Mouse (Mus musculus) midbrain, embryonic 11.5 days (tissue): ENCODE measurements around the gene Antxr1. TPM values are rescaled to one million over a fixed set of nuclear protein-coding genes. Genes with fewer than 3 reads are reported as not detected.
"Not testable (repeated sequence)": the region's sequence is repeated elsewhere in the genome, so short reads cannot be mapped to it uniquely, and the experiment has no call there.

Experiments
- ATAC-seq: fragments of 200-750 bp; cut with Nextera tagmentation; 2 replicates; pipeline ENCODE4 v1.8.0; 2017; ENCODE audit warnings: moderate TSS enrichment, moderate library complexity; ENCODE audit not compliant: low FRiP score
- DNase-seq: peaks from one replicate; pipeline ENCODE4 v3.0.0; 2015; ENCODE audit warnings: low spot score; ENCODE audit errors: missing footprints
- H3K27ac ChIP-seq: fragments of 300-500 bp; sonication (generic); 2 replicates; pipeline ENCODE4 v1.5.1; 2014; ENCODE audit warnings: low read depth, low read length
- H3K27me3 ChIP-seq: fragments of 300-500 bp; sonication (generic); 2 replicates; pipeline ENCODE4 v1.6.1; 2014; ENCODE audit warnings: mild to moderate bottlenecking, low read length, moderate library complexity, mixed read lengths; ENCODE audit not compliant: control insufficient read depth, insufficient read depth
- H3K36me3 ChIP-seq: fragments of 300-500 bp; sonication (generic); 2 replicates; pipeline ENCODE4 v1.6.1; 2014; ENCODE audit warnings: mild to moderate bottlenecking, low read length, moderate library complexity, mixed read lengths; ENCODE audit not compliant: control insufficient read depth, insufficient read depth
- H3K4me1 ChIP-seq: fragments of 300-500 bp; sonication (generic); 2 replicates; pipeline ENCODE4 v1.6.1; 2014; ENCODE audit warnings: low read length; ENCODE audit not compliant: control insufficient read depth, insufficient read depth
- H3K4me2 ChIP-seq: fragments of 300-500 bp; sonication (generic); 2 replicates; pipeline ENCODE4 v1.6.1; 2014; ENCODE audit warnings: mild to moderate bottlenecking, moderate library complexity
- H3K4me3 ChIP-seq: fragments of 300-500 bp; sonication (generic); 2 replicates; pipeline ENCODE4 v1.5.1; 2014; ENCODE audit warnings: low read depth, low read length
- H3K9ac ChIP-seq: fragments of 300-500 bp; sonication (generic); 2 replicates; pipeline ENCODE4 v1.6.1; 2014; ENCODE audit warnings: low read length
- H3K9me3 ChIP-seq: fragments of 300-500 bp; sonication (generic); 2 replicates; pipeline ENCODE4 v1.6.1; 2016; ENCODE audit warnings: low read length; ENCODE audit not compliant: control insufficient read depth
- WGBS: fragments of 180-500 bp; shearing (Covaris S2); extraction: QIAGEN DNeasy Blood & Tissue Kit; methylation state at CpG from one replicate; pipeline ENCODE4 v1.1.7; 2014; 5-methylcytosine and 5-hydroxymethylcytosine counted together
- polyA plus RNA-seq: library from polyadenylated mRNA; unstranded; fragments of >200 nt; fragmentation: Nextera tagmentation; extraction: Ambion mirVana; gene quantifications from 2 replicates; pipeline ENCODE4 v1.2.1, GENCODE M21; 2014

Gene Antxr1
- polyA plus RNA-seq, 1 experiment from 2014 or later: 4.9 TPM

DNA sequence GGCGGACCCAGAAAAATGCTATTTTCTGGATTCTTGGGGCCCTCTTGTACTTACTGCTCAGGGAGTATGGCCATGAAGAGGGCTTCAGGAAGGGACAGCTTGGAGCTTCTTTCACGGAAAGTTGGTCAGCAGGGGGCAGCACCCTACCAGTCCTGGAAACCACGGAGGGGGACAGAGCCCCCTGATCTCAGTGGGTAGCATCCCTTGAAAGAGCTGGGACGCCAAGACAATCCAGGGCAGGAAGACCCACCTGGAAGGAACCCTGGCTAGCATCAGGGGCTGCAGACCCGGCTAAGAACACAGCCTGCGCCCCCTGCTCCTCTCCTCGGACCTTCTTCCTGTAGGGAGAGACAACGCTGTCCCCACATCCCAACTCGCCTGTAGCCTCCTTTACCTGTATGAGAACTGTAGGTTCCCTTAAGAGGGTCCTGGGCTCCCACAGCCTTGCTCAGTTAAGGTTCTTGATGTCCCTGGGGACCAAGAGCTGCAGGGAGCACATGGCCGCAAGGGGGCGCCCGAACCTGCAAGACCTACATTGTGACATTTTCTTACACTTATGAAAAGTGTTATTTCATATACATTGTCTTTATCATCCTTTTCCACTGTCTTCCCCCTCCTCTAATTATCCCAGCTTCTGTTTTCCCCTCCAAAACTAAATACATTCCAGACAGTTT, 234.2 kb downstream of the Antxr1 start:
- Histone ChIP-seq H3K4me1 (peaks cover 12% of the 10 kb centered on the region), H3K9ac (peak overlapping the region; percentile 22; the same call in 1 of the 2 replicates), H3K4me3 (0 out of 2 replicates have a peak overlapping the region, but pooled peaks have one; percentile 3), H3K27me3 (no peaks in the 10 kb centered on the region), H3K27ac (no peak overlapping the region), H3K4me2 (peak overlapping the region; percentile 34), H3K9me3 (no peaks in the 10 kb centered on the region), H3K36me3 (no peaks in the 10 kb centered on the region)
- WGBS: 11% methylated on average over 12 of the region's 12 CpGs
- peak; percentile 99 for DNase-seq
- ATAC-seq: peak; percentile 70; the same call in 1 of the 2 replicates

DNA sequence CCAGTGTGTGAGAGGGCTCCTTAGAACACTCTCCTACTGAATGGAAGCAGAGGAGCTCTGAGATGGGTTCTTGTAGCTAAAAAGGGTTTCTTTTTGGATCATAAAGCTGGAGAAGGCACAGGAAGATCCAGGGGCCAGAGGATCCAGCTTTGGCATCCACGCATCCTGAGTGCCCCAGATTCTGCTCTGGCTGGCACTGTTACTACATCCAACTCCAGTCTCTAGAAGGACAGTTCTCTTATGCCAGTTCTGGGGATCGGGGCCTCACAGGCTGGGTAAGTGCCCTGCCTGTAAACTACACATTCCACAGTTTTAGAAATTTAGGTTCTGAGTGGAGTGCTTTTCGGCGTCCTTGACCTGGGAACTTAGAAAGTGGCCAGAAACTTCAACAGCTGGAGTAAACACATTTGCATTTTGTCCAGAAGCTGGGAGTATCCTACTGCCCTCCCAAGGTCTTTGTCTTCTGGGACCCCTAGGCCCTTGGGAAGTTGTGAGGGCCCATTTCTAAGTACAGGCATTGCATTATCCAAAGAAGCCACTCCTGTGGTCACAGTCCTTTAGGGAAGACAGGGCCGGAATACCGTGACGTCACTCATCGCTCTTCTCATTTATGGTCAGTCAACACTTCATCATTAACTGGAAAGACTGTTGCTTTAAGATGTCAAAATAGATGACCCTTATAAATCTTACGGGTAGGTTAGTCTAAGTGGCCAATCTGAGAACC, 235.2 kb downstream of the Antxr1 start:
- DNase-seq (peak; percentile 73), ATAC-seq (no peak)
- H3K36me3 ChIP-seq: no peaks in the 10 kb centered on the region
- WGBS: 94% methylated on average over 9 of the region's 9 CpGs
- no peak overlapping the region for H3K4me3 ChIP-seq
- H3K9ac ChIP-seq: no peak overlapping the region
- peaks cover 12% of the 10 kb centered on the region for H3K4me1 ChIP-seq
- no peak overlapping the region for H3K4me2 ChIP-seq
- H3K27ac ChIP-seq: no peak overlapping the region
- H3K9me3 ChIP-seq: no peaks in the 10 kb centered on the region
- no peaks in the 10 kb centered on the region for H3K27me3 ChIP-seq

DNA sequence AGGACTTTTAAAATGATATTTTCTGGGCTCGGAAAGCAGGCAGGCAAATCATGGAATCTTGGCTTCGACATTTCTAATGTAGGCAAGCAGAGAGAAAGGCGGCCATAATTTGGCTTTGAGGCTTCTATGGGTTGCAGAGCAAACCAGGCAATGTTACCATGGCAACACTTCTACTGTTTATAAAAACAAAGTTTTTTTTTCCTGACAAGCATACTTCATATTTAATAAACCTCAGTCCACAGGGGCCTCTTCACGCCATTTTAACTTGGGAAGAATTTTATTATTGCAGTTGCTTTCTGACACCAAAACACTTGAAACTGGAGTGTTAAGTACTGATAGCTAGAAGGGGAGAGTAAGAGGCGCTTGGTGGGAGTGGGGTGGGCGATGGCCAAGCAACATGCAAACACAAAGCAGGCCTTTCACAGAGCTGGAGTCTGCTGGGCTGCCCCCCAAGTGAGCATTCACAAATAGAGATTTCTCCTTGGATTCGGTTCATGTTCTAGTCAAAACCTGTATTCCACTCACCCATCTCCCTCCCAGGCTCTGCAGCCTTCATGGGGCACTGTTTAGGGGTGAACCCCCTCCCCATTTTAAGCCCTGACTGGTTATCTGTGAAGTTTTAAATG, 235.8 kb downstream of the Antxr1 start:
- no peak for ATAC-seq
- no peak overlapping the region for H3K4me3 ChIP-seq
- no peak overlapping the region for H3K4me2 ChIP-seq
- no peaks in the 10 kb centered on the region for H3K9me3 ChIP-seq
- no peaks in the 10 kb centered on the region for H3K27me3 ChIP-seq
- H3K27ac ChIP-seq: no peak overlapping the region
- DNase-seq: no peak
- H3K4me1 ChIP-seq: peaks cover 12% of the 10 kb centered on the region
- H3K9ac ChIP-seq: no peak overlapping the region
- WGBS: 63% methylated on average over 7 of the region's 7 CpGs
- no peaks in the 10 kb centered on the region for H3K36me3 ChIP-seq

GRCm38 (mm10) chr6:87099261-87099660, 236.4 kb downstream of the Antxr1 start:
- H3K27ac ChIP-seq: no peak overlapping the region
- ATAC-seq (no peak), DNase-seq (peak; percentile 78)
- no peak overlapping the region for H3K4me3 ChIP-seq
- H3K4me2 ChIP-seq: no peak overlapping the region
- no peak overlapping the region for H3K9ac ChIP-seq
- H3K36me3 ChIP-seq: no peaks in the 10 kb centered on the region
- H3K4me1 ChIP-seq: peaks cover 12% of the 10 kb centered on the region
- no peaks in the 10 kb centered on the region for H3K27me3 ChIP-seq
- 16% methylated on average over 3 of the region's 3 CpGs for WGBS
- H3K9me3 ChIP-seq: no peaks in the 10 kb centered on the region

DNA sequence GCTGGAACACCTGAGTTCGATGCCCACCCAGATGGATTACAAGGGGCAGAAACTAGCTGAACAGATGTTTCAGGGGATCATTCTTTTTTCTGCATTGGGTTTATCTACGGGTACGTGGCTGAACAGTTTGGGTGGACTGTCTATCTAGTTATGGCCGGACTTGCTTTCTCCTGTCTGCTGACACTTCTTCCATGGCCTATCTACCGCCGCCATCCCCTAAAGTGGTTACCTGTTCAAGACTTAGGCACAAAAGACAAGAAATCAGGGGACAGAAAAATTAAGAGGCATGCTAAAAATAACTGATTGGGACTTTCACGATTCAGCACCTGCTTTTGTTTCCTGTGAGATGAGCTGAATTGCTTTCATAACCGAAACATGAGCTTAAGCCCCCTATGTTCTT, 242.0 kb downstream of the Antxr1 start:
- not testable (repeated sequence) for H3K27me3 ChIP-seq, H3K9ac ChIP-seq, H3K4me3 ChIP-seq, H3K36me3 ChIP-seq, DNase-seq, H3K4me2 ChIP-seq, H3K27ac ChIP-seq, H3K9me3 ChIP-seq, ATAC-seq, H3K4me1 ChIP-seq
- 91% methylated on average over 8 of the region's 8 CpGs for WGBS

DNA sequence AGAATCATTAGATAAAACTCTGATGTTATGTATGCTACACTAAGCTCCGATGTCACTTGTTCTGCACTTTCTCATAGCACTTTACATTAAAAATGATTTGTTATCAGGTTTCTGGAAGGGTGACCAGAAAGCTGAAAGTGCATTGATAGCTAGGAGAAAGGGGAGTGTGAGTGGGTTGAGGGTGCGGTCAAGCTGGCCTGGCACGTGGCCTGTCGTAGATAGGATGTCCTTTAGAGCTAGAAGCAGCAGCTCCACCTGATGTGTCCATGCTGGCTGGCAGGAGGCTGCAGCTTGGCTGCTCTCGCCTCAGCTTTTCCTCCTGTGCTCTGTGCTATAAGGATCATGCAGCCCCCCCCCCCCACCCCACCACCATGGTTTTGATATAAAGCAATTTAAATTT, 243.1 kb downstream of the Antxr1 start:
- Histone ChIP-seq H3K4me2 (no peak overlapping the region), H3K27ac (no peak overlapping the region), H3K4me1 (no peaks in the 10 kb centered on the region), H3K4me3 (no peak overlapping the region), H3K9me3 (no peaks in the 10 kb centered on the region), H3K9ac (no peak overlapping the region), H3K36me3 (0 out of 2 replicates have a peak, but pooled peaks cover 3% of the 10 kb centered on the region), H3K27me3 (no peaks in the 10 kb centered on the region)
- DNase-seq (no peak), ATAC-seq (no peak)
- WGBS: 90% methylated on average over 5 of the region's 5 CpGs

GRCm38 (mm10) chr6:87090877-87091276, 244.7 kb downstream of the Antxr1 start:
- Histone ChIP-seq H3K27ac (no peak overlapping the region), H3K4me1 (no peaks in the 10 kb centered on the region), H3K4me3 (no peak overlapping the region), H3K4me2 (no peak overlapping the region), H3K9me3 (no peaks in the 10 kb centered on the region), H3K36me3 (peaks cover 6% of the 10 kb centered on the region), H3K9ac (no peak overlapping the region), H3K27me3 (no peaks in the 10 kb centered on the region)
- ATAC-seq: no peak
- 90% methylated on average over 3 of the region's 3 CpGs for WGBS
- DNase-seq: no peak

DNA sequence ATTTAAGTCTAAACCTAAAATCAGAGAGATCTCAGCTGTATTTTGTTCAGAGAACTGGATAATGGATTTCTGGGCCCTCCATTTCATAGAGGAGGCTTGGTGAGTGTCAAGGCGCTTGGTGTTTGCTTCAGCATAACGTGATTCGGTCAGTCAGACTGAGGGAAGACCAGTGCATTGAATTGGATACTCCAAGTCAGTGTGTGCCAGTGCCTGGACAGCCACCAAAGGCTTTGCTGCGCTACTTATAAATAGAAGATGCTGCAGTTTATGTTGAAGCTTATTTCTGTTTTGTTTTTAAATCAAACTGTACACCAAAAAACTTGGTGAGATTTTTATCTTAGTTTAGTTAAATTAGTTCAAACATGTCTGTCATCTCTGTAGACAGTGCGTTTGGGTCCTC, 247.3 kb downstream of the Antxr1 start:
- DNase-seq: no peak
- no peak overlapping the region for H3K4me2 ChIP-seq
- H3K4me3 ChIP-seq: no peak overlapping the region
- no peaks in the 10 kb centered on the region for H3K9me3 ChIP-seq
- no peak for ATAC-seq
- 90% methylated on average over 5 of the region's 5 CpGs for WGBS
- H3K4me1 ChIP-seq: no peaks in the 10 kb centered on the region
- H3K27me3 ChIP-seq: no peaks in the 10 kb centered on the region
- no peak overlapping the region for H3K27ac ChIP-seq
- H3K36me3 ChIP-seq: peaks cover 6% of the 10 kb centered on the region
- H3K9ac ChIP-seq: no peak overlapping the region

GRCm38 (mm10) chr6:87085026-87085425, 250.6 kb downstream of the Antxr1 start:
- no peak overlapping the region for H3K27ac ChIP-seq
- ATAC-seq: no peak
- H3K9me3 ChIP-seq: no peaks in the 10 kb centered on the region
- no peak for DNase-seq
- H3K4me3 ChIP-seq: no peak overlapping the region
- H3K27me3 ChIP-seq: no peaks in the 10 kb centered on the region
- no peaks in the 10 kb centered on the region for H3K4me1 ChIP-seq
- H3K36me3 ChIP-seq: peaks cover 6% of the 10 kb centered on the region
- no peak overlapping the region for H3K4me2 ChIP-seq
- 91% methylated on average over 6 of the region's 6 CpGs for WGBS
- no peak overlapping the region for H3K9ac ChIP-seq
